Mouse (Mus musculus) forebrain, postnatal 0 days (tissue): ENCODE data around the gene Clk2. TPM values are rescaled to one million over a fixed set of nuclear protein-coding genes. Genes with fewer than 3 reads are reported as not detected.
A peak's percentile ranks its signal among the peaks of the same experiment; 100 is the strongest.
"Not testable (repeated sequence)": the region's sequence is repeated elsewhere in the genome, so short reads cannot be mapped to it uniquely, and the experiment has no call there.

Experiments used
- ATAC-seq: fragments of 200-750 bp; cut with Nextera tagmentation; 2 replicates; pipeline ENCODE4 v1.8.0; 2017; ENCODE audit warnings: mild to moderate bottlenecking, moderate library complexity
- DNase-seq: peaks from one replicate; pipeline ENCODE4 v3.0.0-alpha.2; 2015
- H3K27ac ChIP-seq: fragments of 300-500 bp; sonication (generic); 2 replicates; pipeline ENCODE4 v1.5.1; 2014; ENCODE audit warnings: low read depth, mild to moderate bottlenecking, antibody characterized with exemption, low read length, moderate library complexity, mixed read lengths
- H3K27me3 ChIP-seq: fragments of 300-500 bp; sonication (generic); 2 replicates; pipeline ENCODE4 v1.6.1; 2014; ENCODE audit warnings: mild to moderate bottlenecking, low read length, mixed read lengths; ENCODE audit not compliant: insufficient read depth
- H3K36me3 ChIP-seq: fragments of 300-500 bp; sonication (generic); 2 replicates; pipeline ENCODE4 v1.6.1; 2014; ENCODE audit warnings: mild to moderate bottlenecking, moderate library complexity; ENCODE audit not compliant: insufficient read depth
- H3K4me1 ChIP-seq: fragments of 300-500 bp; sonication (generic); 2 replicates; pipeline ENCODE4 v1.6.1; 2014; ENCODE audit warnings: antibody characterized with exemption; ENCODE audit not compliant: insufficient read depth
- H3K4me2 ChIP-seq: fragments of 300-500 bp; sonication (generic); 2 replicates; pipeline ENCODE4 v1.6.1; 2014; ENCODE audit warnings: low read depth, mild to moderate bottlenecking, moderate library complexity
- H3K4me3 ChIP-seq: fragments of 300-500 bp; sonication (generic); 2 replicates; pipeline ENCODE4 v1.5.1; 2014; ENCODE audit warnings: low read depth, low read length, mixed read lengths
- H3K9ac ChIP-seq: fragments of 300-500 bp; sonication (generic); 2 replicates; pipeline ENCODE4 v1.6.1; 2014; ENCODE audit warnings: mild to moderate bottlenecking
- H3K9me3 ChIP-seq: fragments of 300-500 bp; sonication (generic); 2 replicates; pipeline ENCODE4 v1.6.1; 2016; ENCODE audit warnings: low read length
- CTCF ChIP-seq: sonication (generic); IDR thresholded peaks from 2 replicates; pipeline ENCODE4 v1.5.1; 2016; ENCODE audit warnings: antibody characterized with exemption, control low read depth, low read depth
- WGBS: fragments of 180-500 bp; shearing (Covaris S2); extraction: QIAGEN DNeasy Blood & Tissue Kit; methylation state at CpG from one replicate; pipeline ENCODE4 v1.1.7; 2014; 5-methylcytosine and 5-hydroxymethylcytosine counted together
- polyA plus RNA-seq: library from polyadenylated mRNA; unstranded; fragments of >200 nt; fragmentation: Nextera tagmentation; extraction: Ambion mirVana; gene quantifications from 2 replicates; pipeline ENCODE4 v1.2.1, GENCODE M21; 2015
- total RNA-seq: library from RNA; depleted of rRNA; stranded (reverse); fragments of >200 nt; gene quantifications from 2 replicates; pipeline ENCODE4 v1.2.3, GENCODE M21; 2014

The Clk2 gene
- total and polyA plus RNA-seq, 2 experiments from 2014 or later, result 12.8 to 43.1 TPM

DNA sequence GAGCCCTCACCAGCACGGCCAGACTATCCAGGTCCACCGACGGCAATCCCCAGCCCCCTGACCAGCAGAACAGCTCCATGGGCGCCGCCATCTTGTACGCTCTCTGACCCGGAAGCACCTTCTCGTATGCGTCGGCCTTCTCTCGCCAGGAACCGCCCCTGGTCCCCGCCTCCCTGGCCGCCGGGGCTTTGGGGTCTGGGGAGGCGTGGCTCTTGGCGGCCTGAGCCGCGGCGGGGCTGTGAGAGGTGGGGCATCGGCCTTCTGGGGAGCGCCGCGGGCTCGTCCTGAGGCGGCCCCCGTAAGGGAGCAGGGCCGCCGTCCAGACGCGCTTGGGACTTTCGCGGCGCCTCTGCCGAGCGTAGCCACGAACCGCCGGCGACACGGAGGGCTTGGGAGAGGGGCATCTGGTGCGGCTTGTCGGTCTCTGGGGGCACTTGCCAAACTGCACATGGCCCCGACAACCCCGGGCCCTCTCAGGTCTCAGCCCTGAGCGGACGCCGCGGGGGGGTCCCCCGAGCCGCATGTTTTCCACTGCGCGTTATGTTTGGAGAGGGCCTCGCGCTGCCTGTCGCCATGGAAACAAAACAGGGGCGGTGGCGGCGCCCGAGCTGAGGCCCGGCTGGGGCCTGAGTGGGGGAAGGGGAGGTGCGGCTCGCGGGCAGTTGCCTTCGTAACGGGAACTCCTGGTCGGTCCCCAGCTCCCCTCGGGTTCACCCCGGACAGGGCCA, 49.4 kb downstream of the Clk2 start:
- peaks cover 16% of the 10 kb centered on the region for H3K36me3 ChIP-seq
- peak overlapping the region; percentile 86 for H3K9ac ChIP-seq
- peak overlapping the region; percentile 97 for H3K27ac ChIP-seq
- H3K4me1 ChIP-seq, result peaks cover 8% of the 10 kb centered on the region
- DNase-seq, result peak; percentile 94
- H3K4me3 ChIP-seq, result peak overlapping the region; percentile 79
- peak; percentile 89 for ATAC-seq
- no peaks in the 10 kb centered on the region for H3K27me3 ChIP-seq
- 2% methylated on average over 68 of the region's 69 CpGs for WGBS
- TF ChIP-seq CTCF, result no peak
- H3K9me3 ChIP-seq, result no peaks in the 10 kb centered on the region
- H3K4me2 ChIP-seq, result peak overlapping the region; percentile 84

DNA sequence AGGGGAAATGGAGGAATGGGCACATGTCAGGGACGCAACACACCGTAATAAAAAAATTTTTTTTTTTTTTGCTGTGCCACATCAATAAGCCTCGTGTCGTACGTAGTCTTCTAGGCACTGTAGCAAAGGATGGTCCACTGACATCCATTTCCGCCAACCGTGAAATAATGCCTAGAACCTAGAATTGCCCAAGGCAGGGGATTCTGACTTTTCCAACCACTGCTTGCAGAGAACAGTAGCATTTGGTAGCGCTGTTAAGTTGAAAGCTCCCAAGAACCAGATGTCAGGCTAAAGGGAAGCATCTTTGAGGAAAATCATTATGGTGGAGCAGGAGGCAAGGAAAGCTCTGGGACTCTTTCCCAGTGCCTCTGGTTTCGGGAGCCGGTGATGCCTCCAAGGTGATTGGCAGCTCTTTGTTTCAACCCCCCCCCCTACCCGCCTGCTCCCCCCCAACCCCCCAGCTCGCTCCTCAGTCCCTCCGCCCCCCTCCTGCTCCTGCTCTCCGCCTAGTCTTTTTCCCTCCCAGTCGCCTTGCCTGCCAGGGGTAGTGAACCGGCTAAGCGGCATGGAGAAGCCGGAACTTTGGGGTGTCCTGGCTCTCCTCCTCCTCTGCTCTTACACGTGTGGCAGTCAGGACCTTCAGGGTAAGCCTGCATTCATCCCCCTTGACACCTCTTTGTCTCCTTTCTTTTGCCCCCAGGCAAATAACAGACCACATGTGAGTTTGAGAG, 50.3 kb downstream of the Clk2 start, which contains the start of gene Thbs3:
Thbs3 (plus strand) TSS at position 500 of the 731 bp plus-strand sequence.
- peak; percentile 78 for DNase-seq
- Histone ChIP-seq H3K4me3 (peak within 1 kb of the TSS; percentile 79), H3K4me1 (peaks cover 8% of the 10 kb centered on the region), H3K27ac (peak within 1 kb of the TSS; percentile 97), H3K9me3 (no peaks in the 10 kb centered on the region), H3K9ac (peak within 1 kb of the TSS; percentile 86), H3K36me3 (peaks cover 10% of the 10 kb centered on the region), H3K27me3 (no peaks in the 10 kb centered on the region), H3K4me2 (peak within 1 kb of the TSS; percentile 84)
- TF ChIP-seq CTCF, result no peak
- peak; percentile 10; the same call in 1 of the 2 replicates for ATAC-seq
- under 1% methylated on average over 18 of the region's 19 CpGs for WGBS

DNA sequence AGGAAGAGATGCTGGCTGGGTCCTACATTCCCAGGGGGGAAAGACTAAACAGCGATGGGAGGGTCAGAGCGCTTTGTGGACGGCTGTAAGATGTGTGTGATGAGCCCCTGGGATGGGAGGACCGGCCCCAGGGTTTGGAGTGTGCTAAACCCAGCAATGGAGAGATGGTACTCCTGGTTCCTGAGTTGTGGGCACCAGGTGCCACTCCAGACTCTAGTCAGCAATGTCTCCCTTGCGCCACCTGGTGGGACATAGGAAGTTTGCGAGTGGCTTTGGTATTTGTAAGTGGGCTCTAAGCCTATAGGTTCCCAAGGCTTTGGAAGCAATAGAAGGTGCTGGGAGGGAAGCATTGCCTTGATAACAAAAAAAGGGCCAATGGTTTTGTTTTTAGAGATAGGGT, 51.3 kb downstream of the Clk2 start:
- peak; percentile 59 for ATAC-seq
- DNase-seq, result peak; percentile 95
- no peaks in the 10 kb centered on the region for H3K27me3 ChIP-seq
- peak overlapping the region; percentile 97 for H3K27ac ChIP-seq
- no peaks in the 10 kb centered on the region for H3K9me3 ChIP-seq
- H3K4me1 ChIP-seq, result peaks cover 8% of the 10 kb centered on the region
- H3K36me3 ChIP-seq, result peaks cover 11% of the 10 kb centered on the region; the same call in 1 of the 2 replicates
- peak overlapping the region; percentile 84 for H3K4me2 ChIP-seq
- WGBS, result 0% methylated on average over 6 of the region's 6 CpGs
- peak overlapping the region; percentile 86 for H3K9ac ChIP-seq
- H3K4me3 ChIP-seq, result peak overlapping the region; percentile 79
- TF ChIP-seq CTCF, result peak; percentile 96

DNA sequence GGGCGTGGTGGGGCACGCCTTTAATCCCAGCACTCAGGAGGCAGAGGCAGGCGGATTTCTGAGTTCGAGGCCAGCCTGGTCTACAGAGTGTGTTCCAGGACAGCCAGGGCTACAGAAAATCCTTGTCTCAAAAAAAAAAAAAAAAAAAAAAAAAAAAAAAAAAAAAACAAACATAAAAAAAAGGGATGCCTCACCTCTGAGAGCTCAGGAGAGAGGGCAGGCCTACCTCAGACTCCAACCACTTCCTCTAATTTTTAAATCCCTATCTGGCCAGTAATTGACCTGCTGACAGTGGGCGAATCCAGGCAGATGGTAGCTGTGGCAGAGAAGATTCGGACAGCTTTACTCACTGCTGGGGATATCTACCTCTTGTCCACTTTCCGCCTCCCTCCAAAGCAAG, 51.8 kb downstream of the Clk2 start:
- 66% methylated on average over 7 of the region's 7 CpGs for WGBS
- ATAC-seq, H3K4me1 ChIP-seq, H3K9ac ChIP-seq, H3K4me3 ChIP-seq, H3K27me3 ChIP-seq, DNase-seq, H3K27ac ChIP-seq, H3K9me3 ChIP-seq: not testable (repeated sequence)
- H3K36me3 ChIP-seq, result peaks cover 16% of the 10 kb centered on the region
- H3K4me2 ChIP-seq, result peak overlapping the region; percentile 84; the same call in 1 of the 2 replicates

DNA sequence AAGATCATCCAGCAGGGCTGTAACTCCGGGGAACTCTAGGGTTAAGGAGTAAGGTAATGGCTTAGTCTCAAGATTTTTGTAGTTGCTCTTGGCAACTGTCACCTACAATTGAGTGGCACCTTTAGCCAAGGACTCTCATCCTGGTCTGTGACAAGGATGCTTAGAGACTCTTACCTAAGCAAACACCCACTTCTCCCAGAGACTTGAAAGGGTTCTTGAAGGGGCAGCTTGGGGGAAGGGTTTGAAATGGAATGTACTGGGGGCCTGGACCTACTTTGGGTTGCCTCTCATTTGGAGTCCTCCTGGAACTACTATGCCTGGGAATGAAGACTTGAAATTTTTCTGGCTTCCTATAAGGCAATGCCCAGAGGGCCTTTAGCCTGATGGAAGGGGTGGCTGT, 53.7 kb downstream of the Clk2 start:
- no peak for TF ChIP-seq CTCF
- H3K27me3 ChIP-seq, result no peaks in the 10 kb centered on the region
- H3K4me2 ChIP-seq, result no peak overlapping the region
- DNase-seq (no peak), ATAC-seq (no peak)
- no peak overlapping the region for H3K4me3 ChIP-seq
- H3K36me3 ChIP-seq, result peaks cover 23% of the 10 kb centered on the region
- no peaks in the 10 kb centered on the region for H3K9me3 ChIP-seq
- 41% methylated on average over 1 of the region's 1 CpGs for WGBS
- peaks cover 1% of the 10 kb centered on the region for H3K4me1 ChIP-seq
- no peak overlapping the region for H3K27ac ChIP-seq
- H3K9ac ChIP-seq, result no peak overlapping the region

DNA sequence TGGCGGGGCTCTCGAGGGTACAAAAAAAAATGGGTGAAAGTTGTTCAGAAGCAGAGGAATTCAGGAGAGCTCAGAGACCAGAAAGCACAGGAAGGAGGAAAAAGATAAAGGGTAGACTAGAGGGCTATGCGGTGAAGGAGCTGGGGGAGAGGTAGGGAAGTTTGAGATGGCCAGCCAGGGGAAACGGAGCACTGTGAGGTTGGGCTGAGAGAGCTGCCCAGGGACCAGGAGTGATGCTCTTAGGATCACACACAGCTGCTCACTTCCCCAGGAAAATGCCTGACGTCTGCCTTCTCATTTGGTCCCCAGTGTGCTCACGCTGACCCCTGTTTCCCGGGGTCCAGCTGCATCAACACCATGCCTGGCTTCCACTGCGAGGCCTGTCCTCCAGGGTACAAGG, 55.0 kb downstream of the Clk2 start:
- H3K27ac ChIP-seq, result no peak overlapping the region; the same call in 1 of the 2 replicates
- no peak overlapping the region for H3K9ac ChIP-seq
- H3K4me2 ChIP-seq, result no peak overlapping the region
- peaks cover 23% of the 10 kb centered on the region for H3K36me3 ChIP-seq
- no peaks in the 10 kb centered on the region for H3K9me3 ChIP-seq
- no peaks in the 10 kb centered on the region for H3K4me1 ChIP-seq
- no peak for ATAC-seq
- no peak overlapping the region for H3K4me3 ChIP-seq
- no peaks in the 10 kb centered on the region for H3K27me3 ChIP-seq
- no peak for TF ChIP-seq CTCF
- WGBS, result 50% methylated on average over 8 of the region's 8 CpGs
- no peak for DNase-seq

DNA sequence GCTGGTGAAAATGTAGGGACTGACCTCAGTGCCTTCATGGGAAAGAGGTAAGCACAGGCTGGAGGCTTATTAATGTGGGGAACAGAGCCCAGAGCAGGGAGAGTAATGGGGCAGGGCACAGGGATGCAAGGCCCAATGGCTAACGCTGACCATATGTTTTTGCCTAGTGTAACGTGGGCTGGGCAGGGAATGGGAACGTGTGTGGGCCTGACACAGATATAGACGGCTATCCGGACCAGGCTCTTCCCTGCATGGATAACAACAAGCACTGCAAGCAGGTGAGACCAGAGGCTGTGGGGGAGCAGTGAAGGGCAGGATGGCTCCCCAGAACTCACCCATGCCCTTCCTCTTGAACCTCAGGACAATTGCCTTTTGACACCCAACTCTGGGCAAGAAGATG, 56.6 kb downstream of the Clk2 start:
- no peak overlapping the region for H3K9ac ChIP-seq
- H3K27me3 ChIP-seq, result no peaks in the 10 kb centered on the region
- WGBS, result 58% methylated on average over 5 of the region's 5 CpGs
- H3K27ac ChIP-seq, result no peak overlapping the region
- H3K4me3 ChIP-seq, result no peak overlapping the region
- no peak overlapping the region for H3K4me2 ChIP-seq
- TF ChIP-seq CTCF, result no peak
- no peaks in the 10 kb centered on the region for H3K9me3 ChIP-seq
- DNase-seq (no peak), ATAC-seq (no peak)
- H3K36me3 ChIP-seq, result peaks cover 23% of the 10 kb centered on the region
- peaks cover 10% of the 10 kb centered on the region for H3K4me1 ChIP-seq
